ENCODE assay signal across 18 mouse cellular contexts in genomic region chr17:16219675-16220566, GRCm38 (mm10).
"Had no signal": no experiment of that assay in that cellular context is flagged by ENCODE, and none has a peak within 500 bp of the region (broad histone marks: within the 10 kb centered on the region; RNA-seq: fewer than 3 reads in every experiment).

No protein-coding gene starts in this region.

- H3K9me3 ChIP-seq: liver, embryonic 15.5 days; midbrain, embryonic 10.5 days; neural tube, embryonic 13.5 days; neural tube, embryonic 15.5 days; stomach, embryonic 15.5 days had no signal

- H3K9ac ChIP-seq: liver, embryonic 15.5 days; lung, embryonic 14.5 days; neural tube, embryonic 13.5 days; neural tube, embryonic 15.5 days; stomach, embryonic 15.5 days had no signal

- H3K36me3 ChIP-seq: liver, embryonic 15.5 days; midbrain, embryonic 10.5 days; neural tube, embryonic 13.5 days; neural tube, embryonic 15.5 days; stomach, embryonic 15.5 days had no signal

- H3K4me1 ChIP-seq: liver, embryonic 15.5 days; neural tube, embryonic 13.5 days; neural tube, embryonic 15.5 days; stomach, embryonic 15.5 days had no signal

- H3K4me3 ChIP-seq: liver, embryonic 15.5 days; midbrain, embryonic 10.5 days; myocyte; neural tube, embryonic 13.5 days; neural tube, embryonic 15.5 days; stomach, embryonic 15.5 days had no signal

- H3K27ac ChIP-seq: liver, embryonic 15.5 days; midbrain, embryonic 10.5 days; neural tube, embryonic 13.5 days; neural tube, embryonic 15.5 days; stomach, embryonic 15.5 days; stomach, postnatal 0 days had no signal

- DNase-seq: lung, adult 18-20 months; lung, embryonic 14.5 days; lung, postnatal 10 days; lung, postnatal 4 days; midbrain, embryonic 14.5 days; retina, postnatal 1 day; right cerebral cortex, adult 18-20 months; right cerebral cortex, postnatal 25 days; thymus, adult 2 months; thymus, postnatal 25 days; thymus, postnatal 4 days had no signal

- H3K27me3 ChIP-seq: liver, embryonic 15.5 days; neural tube, embryonic 13.5 days; neural tube, embryonic 15.5 days; stomach, embryonic 15.5 days had no signal

- H3K4me2 ChIP-seq: liver, embryonic 15.5 days; lung, embryonic 14.5 days; neural tube, embryonic 13.5 days; neural tube, embryonic 15.5 days; stomach, embryonic 15.5 days had no signal
